Mouse (Mus musculus) forelimb bud, embryonic 11.5 days (tissue): Measurements from ENCODE around the gene Rnase12.

Experiments used
- DNase-seq: peaks from one replicate; pipeline ENCODE4 v3.0.0-alpha.2; 2012; ENCODE audit warnings: low read depth, low spot score

Rnase12 gene

DNA sequence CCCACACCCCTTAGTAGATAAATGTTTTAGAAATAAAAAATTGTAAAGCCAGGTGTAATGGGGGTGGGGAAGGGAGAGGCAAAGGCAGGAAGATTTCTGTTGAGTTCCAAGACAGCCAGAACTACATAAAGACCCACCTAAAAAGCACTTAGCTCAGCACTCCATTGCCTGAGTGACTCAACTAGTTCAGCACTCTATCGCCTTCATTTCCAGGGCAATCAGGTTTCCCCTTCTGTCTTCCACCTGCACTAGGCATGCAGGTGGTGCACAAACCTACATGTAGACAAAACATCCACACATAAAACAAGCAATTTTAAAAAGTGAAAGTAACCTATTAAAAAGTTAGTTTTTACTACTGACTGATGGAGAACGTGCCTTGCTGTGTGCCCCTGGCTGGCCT is 27.6 kb upstream of the Rnase12 start:
- DNase-seq = no peak

DNA sequence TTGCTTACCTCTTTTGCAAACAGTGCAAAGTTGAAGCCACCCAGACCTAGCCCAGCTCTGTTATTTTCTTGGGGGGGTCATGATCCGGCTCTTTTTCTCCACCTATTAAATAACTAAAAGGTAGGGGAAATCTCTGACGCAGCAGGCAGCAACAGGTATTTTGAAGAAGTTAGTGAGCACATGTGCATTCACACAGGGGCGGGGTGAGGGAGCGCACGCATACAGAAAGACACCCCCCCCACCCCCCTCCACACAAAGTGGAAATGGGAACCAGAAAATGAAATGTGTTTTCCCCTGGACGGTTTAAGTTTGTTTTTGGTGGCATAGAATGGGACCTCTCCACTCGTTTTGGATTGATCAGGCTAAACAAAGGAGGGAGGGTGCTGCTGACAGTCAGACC is 26.3 kb upstream of the Rnase12 start:
- no peak for DNase-seq

DNA sequence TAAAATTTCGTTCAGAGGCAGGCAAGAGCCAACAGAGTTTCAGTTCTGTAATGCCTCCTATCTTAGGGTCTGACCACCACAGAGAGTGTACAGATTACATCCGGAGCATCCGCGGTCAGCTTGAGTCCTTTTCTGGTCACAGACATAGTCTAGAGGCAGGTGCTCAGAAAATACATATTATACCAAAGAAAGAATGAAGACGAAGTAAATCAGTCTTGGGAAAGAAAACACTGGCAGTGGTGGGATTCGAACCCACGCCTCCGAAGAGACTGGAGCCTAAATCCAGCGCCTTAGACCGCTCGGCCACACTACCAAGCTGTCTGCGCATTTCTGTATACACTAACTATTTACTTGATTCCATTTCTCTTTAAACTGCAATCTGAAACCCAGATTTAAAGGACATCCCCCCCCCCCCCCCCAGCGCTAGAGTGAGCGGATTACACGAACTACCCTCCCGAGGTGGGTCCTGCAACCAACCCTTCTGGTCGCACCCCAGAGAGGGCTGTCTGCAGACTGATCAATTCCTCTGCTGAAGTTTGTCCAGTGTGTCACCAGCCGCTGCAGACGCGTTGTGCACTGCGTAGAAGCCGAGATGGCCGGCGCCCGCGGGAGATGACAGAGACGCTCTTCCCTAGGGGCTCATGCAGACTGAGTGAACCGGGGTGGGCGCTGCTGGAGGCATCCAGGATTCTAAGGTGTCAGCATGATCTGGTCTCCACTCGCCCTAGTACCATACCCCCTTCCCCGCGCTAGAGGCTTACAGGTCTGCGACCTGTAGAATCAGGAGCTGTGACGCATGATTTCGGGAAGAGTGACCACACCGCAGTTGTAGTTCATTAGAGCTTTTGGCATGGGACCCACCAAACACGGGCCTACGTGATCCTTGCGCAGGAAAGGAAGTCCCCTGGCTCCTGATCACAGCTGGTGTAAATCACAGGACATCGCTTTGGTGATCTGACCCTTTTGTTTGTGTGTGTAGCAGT is 25.4 kb upstream of the Rnase12 start:
- peak; percentile 74 for DNase-seq

DNA sequence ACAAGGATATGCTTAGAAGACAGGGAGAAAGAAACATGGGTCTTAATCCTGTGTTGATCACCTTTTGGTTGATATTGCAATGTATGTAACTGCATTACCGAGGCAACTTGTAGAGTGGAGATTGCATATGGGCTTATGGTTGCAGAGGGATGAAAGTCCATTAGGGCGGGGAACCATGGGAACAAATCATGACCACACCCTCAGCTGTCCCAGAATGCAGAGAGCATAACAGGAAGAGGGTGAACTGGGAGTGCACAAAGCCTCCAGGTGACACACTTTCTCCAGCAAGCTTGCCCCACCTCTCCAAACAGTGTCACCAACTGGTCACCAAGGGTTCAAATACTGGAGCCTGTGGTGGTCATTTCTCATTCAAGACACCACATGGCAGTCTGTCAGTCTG is 23.6 kb upstream of the Rnase12 start:
- no peak for DNase-seq

DNA sequence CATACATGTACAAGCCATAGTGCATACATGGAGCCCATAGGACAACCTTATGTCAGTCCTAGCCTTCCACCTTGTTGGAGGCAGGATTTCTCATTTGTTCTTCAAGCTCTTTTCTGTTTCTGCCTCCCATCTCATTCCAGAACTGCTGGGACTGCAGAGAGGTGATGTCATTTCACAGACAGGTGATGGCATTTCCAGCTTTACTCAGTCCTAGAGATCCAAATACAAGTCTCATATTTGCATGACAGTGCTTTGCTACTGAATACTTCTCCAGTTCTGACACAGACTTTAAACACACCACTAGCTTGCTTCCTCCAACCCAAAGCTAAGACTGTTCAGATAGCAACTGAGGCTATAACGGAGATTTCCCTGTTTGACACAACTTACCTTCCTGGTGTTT is 21.7 kb upstream of the Rnase12 start:
- no peak for DNase-seq

DNA sequence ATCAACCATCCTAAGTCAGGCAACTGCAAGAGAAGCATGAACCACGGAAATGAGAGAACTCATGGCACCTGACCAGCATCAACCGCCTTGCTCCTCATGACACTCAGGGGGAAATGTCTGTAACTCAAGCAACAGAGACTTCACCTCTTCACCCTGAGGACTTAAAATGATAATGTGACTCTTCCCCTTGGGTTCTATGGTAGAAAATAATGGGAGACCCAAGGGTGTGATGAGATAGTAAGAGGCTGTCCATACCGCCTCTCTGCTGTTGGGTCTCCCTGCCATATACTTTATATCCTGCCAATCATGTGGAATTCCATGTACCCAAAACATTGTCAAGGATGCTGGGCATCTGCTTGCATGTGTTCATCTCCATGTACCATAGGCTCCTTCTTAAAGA is 16.9 kb upstream of the Rnase12 start, which contains the start of gene Olfr750:
TSS of gene Olfr750 (minus strand) at position 101 of the 400 bp plus-strand sequence.
- no peak for DNase-seq

DNA sequence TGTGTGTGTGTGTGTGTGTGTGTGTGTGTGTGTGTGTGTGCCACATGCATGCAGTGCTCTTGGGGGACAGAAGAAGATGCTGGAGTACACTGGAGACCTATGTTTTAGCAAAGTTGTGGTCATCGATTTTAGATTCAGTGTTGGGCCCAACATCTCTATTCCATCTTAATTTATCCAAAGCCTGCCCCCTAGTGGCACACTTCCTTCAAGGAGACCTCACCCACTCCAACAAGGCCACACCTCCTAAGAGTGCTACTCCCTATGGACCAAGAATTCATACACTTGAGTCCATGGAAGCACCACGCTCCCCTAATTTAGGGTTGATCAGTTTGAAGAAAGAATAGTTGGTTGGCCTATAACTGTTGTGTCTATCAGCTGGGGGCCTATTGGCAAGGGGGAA is 12.2 kb upstream of the Rnase12 start:
- DNase-seq = no peak

DNA sequence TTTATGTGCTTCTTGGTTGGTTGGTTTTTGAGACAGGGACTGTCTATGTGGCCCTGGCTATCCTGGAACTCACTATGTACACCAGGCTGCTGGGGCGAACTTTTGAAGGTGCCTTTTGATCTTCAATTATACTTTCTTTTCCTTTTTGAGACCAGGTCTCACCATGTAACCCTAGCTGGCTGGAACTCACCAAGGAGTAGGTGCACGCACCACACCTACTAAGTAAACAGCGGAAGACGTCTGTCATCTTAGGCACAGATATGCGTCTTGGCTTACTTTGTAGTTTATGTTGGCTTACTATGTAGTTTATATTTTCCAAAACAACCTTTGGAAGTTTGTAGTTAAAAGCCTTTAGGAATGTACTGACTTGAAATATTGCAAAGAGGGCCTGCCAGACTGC is 11.5 kb upstream of the Rnase12 start:
- no peak for DNase-seq

DNA sequence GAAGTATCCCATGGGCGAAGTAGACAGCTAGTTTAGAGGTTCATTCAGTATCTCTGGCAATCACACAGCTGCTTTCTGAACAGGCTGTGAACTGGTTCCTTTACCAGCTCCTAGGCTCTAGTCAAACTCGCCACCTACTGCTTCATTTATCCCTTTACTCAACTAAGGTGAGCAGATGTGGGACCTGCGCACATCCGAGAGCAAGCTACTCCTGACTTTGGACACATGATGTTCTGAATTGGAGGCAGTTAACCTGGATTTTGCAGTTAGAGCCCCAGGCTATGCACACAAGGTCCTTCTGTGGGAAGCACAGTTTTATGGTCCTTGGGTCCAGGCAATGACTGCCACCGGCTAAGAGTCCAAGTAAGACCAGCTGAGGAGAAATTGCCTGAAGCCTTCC is 3.3 kb upstream of the Rnase12 start:
- no peak for DNase-seq

DNA sequence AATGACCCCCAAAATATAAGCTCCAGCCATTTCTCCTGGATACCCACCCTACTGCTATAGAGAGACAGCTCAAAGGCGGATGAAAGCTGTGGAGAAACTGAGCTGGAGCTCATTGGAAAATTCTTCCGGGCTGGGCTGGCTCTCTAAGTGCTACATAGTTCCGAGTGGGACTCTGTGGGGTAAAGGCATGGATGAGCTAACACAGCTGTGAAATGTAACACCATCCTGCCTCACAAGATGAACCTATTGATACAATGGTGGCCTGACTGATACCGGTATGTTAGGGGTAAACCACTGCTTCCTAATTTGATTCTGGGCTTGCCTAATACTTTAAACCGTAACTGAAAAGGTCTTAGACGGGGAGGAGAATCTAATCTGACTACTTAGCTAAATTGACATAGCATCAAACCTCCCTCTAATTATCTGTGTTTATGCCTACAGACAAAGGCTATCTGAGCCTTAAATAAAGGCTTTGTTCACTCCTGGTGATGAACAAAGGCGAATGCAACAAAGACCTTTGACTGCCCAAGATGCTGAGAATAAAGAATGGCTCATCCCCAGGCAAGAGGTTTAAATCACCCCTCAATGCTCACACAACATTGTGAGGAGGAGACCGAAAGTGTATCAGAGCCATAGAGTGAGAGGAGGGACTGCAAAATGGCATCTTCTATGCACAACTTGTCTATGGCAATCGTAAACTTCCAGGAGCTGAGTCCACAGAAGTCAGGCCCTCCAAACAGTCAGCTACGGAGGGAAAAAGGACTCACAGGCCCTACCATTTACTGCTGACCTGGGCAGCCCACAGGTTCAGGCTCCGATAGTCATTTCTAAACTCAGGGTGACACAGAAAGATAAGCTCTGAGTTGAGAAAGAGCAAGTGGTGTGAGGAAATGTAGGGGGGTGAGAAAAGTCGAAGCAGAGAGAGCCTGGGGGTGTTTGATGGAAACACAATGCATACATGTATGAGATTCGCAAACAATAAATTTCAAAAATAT is 2.9 kb downstream of the Rnase12 start:
- no peak for DNase-seq

DNA sequence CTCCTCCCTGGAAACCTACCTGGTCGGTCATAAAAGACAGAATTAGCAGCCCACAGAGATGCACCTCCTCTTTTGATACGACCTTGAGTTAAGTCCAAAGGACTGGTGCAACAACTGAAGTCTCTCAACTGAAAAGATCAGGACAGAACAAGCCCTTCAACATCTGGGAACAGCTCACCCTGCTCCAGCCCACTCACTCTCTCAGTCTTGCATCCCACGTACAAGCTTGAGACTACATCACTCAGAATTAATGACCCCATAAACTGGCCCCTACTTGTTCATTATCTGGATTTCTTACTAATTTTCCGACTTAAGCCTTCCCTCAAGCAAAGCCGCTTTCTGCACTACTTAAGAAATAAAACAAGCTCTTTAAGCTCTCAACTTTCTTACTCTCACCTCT is 4.3 kb downstream of the Rnase12 start:
- no peak for DNase-seq

DNA sequence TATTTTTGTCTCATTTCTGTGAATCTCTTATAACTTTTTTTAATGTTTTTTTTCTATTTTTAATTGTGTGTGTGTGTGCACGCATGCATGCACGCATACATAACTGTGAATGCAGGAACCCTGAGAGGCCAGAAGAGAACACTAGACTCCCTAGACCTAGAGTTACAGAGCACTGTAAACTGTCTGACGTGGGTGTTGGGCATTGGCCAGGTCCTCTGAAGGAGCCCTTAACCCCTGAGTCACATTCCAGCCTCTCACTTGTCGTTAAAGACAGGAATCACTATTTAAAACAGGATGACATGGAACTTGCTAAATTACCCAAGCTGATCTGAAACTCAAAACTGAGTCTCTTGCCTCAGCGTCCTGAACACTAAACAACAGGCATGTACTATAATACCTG is 5.5 kb downstream of the Rnase12 start:
- DNase-seq = no peak

DNA sequence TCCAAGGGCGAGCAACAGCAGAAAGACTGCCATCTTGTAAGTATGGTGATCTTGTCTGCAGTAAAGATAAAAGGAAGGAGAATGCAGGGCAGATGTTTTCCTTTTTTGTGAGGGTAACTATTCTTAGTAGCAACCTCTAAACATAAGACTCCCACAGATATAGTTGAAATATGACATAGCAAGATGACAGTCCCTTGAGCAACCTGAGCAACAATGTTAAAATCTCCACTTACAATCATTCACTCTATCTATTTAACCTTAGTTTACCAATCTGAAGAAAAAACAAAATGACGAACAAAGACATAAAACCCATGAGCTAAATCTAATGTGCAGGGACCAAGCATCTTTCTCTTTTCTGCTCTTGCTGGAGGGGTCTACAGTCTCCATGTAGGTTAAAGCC is 7.4 kb downstream of the Rnase12 start, which contains the start of gene Rnase11:
TSS of gene Rnase11 (minus strand) at position 101 of the 400 bp plus-strand sequence.
- no peak for DNase-seq

DNA sequence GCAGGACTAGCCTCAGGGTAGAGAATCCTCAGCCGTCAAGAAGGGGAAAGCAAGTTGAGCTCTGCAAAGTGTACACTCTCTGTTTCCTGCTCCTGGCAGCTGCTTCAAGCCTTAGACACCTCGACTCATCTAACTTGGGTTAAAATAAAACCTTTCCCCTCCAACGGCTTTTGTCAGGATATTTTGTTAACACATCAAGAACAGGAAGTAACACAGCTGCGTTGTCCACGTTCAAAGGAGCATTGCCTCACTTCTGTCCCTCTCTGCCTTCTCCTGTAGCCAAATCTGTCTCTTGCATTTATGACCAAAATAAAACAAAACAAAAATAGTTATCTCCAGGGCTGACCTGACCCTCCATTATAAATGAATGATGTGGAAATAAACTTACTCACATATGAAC is 9.6 kb downstream of the Rnase12 start:
- DNase-seq = no peak

DNA sequence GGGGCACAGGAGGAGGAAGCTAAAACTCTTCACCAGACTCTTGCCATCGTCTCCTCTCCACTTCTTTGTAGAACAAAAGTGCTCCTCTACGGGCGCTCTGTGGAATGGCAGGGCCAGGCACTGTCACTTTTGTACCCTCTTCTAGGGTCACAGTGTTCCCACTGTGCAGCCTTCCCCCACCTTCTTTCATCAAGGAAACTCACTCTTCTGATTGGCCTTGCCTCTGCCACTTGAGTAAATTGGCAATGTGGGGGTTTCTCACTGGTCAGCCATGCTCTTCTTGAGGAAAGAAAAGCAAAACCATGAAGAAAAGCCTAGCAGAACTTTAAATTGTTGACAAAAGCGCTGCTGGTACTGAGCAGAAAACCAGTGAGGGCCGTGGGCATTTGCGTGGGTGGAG is 15.7 kb downstream of the Rnase12 start, which contains the start of gene Rnase9:
TSS of gene Rnase9 (minus strand) at position 101 of the 400 bp plus-strand sequence.
- DNase-seq = no peak

DNA sequence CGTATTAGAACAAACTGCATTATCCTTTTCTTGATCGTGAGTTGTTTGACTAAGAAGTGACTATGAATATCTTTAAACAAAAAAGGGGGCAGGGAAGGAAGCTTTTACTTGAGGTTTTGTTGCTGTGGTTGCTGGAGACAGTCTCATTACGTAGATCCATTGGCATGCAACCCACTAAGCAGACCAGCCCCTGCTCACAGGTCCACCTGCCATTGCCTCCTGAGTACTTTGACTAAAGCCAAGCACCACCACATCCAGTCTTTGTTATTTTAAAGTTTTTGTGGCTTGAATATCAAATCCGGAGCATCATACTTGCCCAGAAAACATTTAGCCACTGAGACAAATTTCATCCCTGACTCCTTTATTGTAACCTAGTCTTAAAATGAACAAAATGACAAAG is 21.2 kb downstream of the Rnase12 start:
- no peak for DNase-seq

DNA sequence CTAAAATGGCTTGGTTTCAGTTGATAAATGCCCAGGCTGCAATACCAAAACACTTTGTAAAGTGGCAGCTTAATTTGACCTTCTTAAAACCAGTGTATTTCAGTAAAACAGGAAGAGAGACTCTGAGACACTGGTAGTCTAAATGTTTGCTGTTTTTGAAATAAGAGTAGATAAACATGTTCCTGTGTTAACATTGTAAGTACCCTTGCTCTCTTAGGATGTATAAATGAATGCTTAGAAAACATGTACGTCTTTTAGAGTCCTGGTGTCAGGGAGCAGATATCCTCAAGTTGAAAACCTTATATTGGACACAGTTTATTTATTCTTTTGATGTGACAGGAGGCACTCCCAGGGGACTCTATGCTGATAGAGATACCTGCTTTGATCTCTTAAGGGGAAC is 22.3 kb downstream of the Rnase12 start:
- DNase-seq = no peak

DNA sequence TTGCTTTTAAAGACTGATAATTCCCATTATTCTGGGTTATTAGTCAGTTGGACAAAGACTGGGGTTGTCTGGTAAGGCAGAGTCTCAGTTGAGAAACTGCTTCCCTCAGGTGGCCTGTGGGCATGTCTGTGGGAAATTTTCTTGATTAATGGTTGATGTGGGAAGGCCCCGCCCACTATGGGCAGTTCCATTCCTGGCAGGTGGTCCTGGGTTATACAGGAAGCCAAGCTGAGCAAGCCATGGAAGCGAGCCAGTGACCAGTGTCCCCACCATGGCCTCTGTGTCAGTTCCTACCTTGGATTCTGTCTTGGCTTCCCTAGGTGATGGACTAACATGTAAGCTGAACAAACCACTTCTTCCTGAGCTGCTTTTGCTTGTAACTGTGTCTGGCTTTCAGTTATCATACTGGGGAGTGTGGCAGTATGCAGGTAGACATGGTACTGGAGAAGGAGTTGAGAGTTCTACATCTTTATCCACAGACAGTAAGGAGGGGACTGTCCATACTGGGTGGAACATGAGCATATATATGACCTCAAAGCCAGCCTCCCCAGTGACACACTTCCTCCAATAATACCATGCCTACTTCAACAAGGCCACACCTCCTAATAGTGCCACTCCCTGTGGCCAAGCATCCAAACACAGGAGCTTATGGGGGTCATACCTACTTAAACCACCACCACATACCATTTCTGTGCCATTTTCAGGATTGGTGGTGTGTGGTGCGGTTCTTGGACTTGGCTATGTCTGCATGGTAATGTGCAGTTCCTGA is 29.9 kb downstream of the Rnase12 start:
- DNase-seq = no peak

DNA sequence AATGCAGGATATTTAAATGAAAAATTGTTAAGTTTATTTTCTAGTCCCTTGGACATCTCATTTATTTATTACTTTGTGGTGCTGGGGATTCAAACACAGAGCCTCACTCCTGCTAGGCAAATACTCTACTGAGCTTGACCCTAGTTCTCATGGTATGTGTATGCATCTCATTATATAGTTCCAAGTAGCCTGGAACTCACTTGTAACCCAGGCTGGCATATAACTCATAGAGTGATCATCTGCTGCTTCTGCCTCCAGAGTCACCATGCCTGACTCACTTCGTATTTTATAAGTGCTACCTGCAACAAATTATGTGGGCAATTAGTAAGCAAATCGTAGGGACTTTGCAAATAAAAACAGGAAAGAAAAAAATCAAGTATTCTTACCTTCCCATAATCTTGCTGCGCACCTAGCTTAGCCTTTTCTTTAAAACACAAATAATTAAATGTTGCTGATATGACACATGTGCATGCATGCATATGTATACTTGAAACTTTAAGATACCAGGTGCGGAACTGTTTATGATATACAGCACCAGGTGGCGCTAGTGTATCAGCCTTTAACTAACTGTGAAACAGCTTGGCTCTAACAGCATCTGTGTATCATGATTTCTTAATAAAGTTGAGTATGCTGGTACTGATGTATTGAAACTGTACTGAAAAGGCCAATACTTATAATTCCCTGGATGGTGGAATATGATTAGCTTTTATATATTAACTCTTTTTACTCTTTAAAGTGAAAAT is 30.9 kb downstream of the Rnase12 start:
- DNase-seq = peak; percentile 78

DNA sequence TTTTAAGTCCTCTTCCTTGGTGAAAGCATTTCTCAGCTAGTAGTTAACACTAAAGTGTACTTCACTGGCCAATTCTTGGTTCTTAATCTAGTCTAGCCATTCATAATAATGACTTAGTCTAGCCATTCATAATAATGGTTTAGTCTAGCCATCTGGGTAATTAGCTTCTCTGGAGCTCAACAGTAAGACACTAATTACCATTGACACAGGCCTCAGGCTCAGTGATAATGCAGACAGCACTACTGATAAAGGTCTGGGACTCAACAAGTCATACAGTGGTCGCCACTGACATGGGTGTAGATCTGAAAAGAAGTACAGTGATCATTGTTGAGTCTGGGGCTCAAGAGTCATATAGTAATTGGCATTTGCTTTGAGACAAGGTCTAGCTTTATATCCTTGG is 32.6 kb downstream of the Rnase12 start:
- DNase-seq = no peak

DNA sequence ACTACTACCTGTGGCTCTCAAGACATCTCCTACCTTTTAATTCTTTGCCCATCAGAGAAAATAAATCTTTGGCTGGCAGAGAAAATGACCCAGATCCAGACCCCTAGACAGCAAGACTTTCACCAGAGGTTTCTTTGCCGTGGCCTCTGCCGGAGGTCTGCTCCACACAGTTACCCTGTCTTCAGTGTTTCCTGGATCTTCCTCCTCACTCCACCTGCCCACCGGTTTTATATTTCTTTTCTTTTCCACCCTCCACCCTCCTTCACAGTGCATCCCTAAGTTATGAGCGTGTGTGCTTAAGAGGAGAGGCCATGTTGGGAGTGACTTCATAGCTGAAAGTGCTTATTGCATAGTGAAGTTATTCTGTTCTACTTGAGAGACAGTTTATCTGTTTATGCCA is 34.0 kb downstream of the Rnase12 start:
- DNase-seq = no peak
